Mouse (Mus musculus) ovary, postnatal 14 days (tissue): ENCODE results near the gene Cmpk2.
"Not testable (repeated sequence)": the region's sequence is repeated elsewhere in the genome, so short reads cannot be mapped to it uniquely, and the experiment has no call there.

Experiments used
- DNase-seq: peaks from one replicate; pipeline ENCODE4 v3.0.0; 2022; ENCODE audit warnings: low spot score

Cmpk2 gene

GRCm38 (mm10) chr12:26469098-26470041 is at the start of gene Cmpk2:
Gene Cmpk2, plus strand, starts transcription at chr12:26469204.
- peak; percentile 78 for DNase-seq

- no peak for DNase-seq
Observed at GRCm38 (mm10) chr12:26424841-26425240, 44.2 kb upstream of the Cmpk2 start.

GRCm38 (mm10) chr12:26428771-26429170 is 40.2 kb upstream of the Cmpk2 start:
- DNase-seq = not testable (repeated sequence)

GRCm38 (mm10) chr12:26436334-26436733 is 32.7 kb upstream of the Cmpk2 start:
- no peak for DNase-seq

GRCm38 (mm10) chr12:26437950-26438349 is 31.1 kb upstream of the Cmpk2 start:
- no peak for DNase-seq

GRCm38 (mm10) chr12:26439366-26439765 is 29.6 kb upstream of the Cmpk2 start:
- DNase-seq = no peak

- peak; percentile 71 for DNase-seq
Observed at GRCm38 (mm10) chr12:26444054-26444453, 24.9 kb upstream of the Cmpk2 start.

- DNase-seq = no peak
Observed at GRCm38 (mm10) chr12:26444511-26444910, 24.5 kb upstream of the Cmpk2 start.

- DNase-seq = no peak
Observed at GRCm38 (mm10) chr12:26446377-26447045, 22.5 kb upstream of the Cmpk2 start.

- no peak for DNase-seq
Observed at GRCm38 (mm10) chr12:26449483-26449882, 19.5 kb upstream of the Cmpk2 start.

- DNase-seq = no peak
Observed at GRCm38 (mm10) chr12:26451150-26451549, 17.9 kb upstream of the Cmpk2 start.

GRCm38 (mm10) chr12:26452951-26453350 is 16.1 kb upstream of the Cmpk2 start:
- DNase-seq = no peak

GRCm38 (mm10) chr12:26454682-26455081 is 14.3 kb upstream of the Cmpk2 start:
- DNase-seq = no peak

GRCm38 (mm10) chr12:26456028-26456698 is 12.8 kb upstream of the Cmpk2 start, which contains the start of gene Rsad2:
Gene Rsad2, minus strand, starts transcription at chr12:26456452.
- DNase-seq = peak; percentile 41

- DNase-seq = no peak
Observed at GRCm38 (mm10) chr12:26460091-26460490, 8.9 kb upstream of the Cmpk2 start.

GRCm38 (mm10) chr12:26465600-26465999 is 3.4 kb upstream of the Cmpk2 start:
- no peak for DNase-seq

GRCm38 (mm10) chr12:26470042-26470409 is 1.0 kb downstream of the Cmpk2 start:
- no peak for DNase-seq

- no peak for DNase-seq
Observed at GRCm38 (mm10) chr12:26471376-26471775, 2.4 kb downstream of the Cmpk2 start.

GRCm38 (mm10) chr12:26472770-26473481 is 3.9 kb downstream of the Cmpk2 start:
- no peak for DNase-seq

GRCm38 (mm10) chr12:26473746-26474145 is 4.7 kb downstream of the Cmpk2 start:
- no peak for DNase-seq

GRCm38 (mm10) chr12:26477198-26477597 is 8.2 kb downstream of the Cmpk2 start:
- no peak for DNase-seq
